Comparison of ENCODE assay signal across 9 mouse cellular contexts in genomic region chr6:136689790-136690413, GRCm38 (mm10). TPM values are rescaled to one million over a fixed set of nuclear protein-coding genes. Genes with fewer than 3 reads are reported as not detected.
DNase-seq lines count a peak whose midpoint lies in the region; ATAC-seq and TF ChIP-seq lines count a peak whose summit lies in the region.
"Had no signal": no experiment of that assay in that cellular context is flagged by ENCODE, and none has a peak within 500 bp of the region (broad histone marks: within the 10 kb centered on the region; RNA-seq: fewer than 3 reads in every experiment).

No protein-coding gene starts in this region.

- no peak overlapping the region for H3K4me3 ChIP-seq in heart, embryonic 11.5 days (ENCODE audit: low read depth, low read length)
- no peak overlapping the region for H3K4me3 ChIP-seq in embryonic facial prominence, embryonic 13.5 days
- no peak overlapping the region for H3K4me3 ChIP-seq in forebrain, postnatal 0 days (ENCODE audit: low read depth, low read length)
- no peak overlapping the region for H3K4me3 ChIP-seq in forebrain, embryonic 14.5 days (ENCODE audit: low read depth, low read length)

- H3K4me2 ChIP-seq in heart, embryonic 11.5 days: no peak overlapping the region
- no peak overlapping the region for H3K4me2 ChIP-seq in embryonic facial prominence, embryonic 13.5 days
- H3K4me2 ChIP-seq in forebrain, postnatal 0 days (ENCODE audit: low read depth): no peak overlapping the region
- H3K4me2 ChIP-seq in forebrain, embryonic 14.5 days (ENCODE audit: low read length): no peak overlapping the region

- ATAC-seq in heart, embryonic 11.5 days (replicated peaks; ENCODE audit: insufficient number of reproducible peaks, low FRiP score, low TSS enrichment): no peak
- ATAC-seq in embryonic facial prominence, embryonic 13.5 days (ENCODE audit: insufficient number of reproducible peaks, insufficient read depth, low FRiP score, low TSS enrichment, low read depth): no peak
- peak; percentile 95 for ATAC-seq in megakaryocyte, adult 5-6 weeks (ENCODE audit: poor library complexity, severe bottlenecking)
- ATAC-seq in forebrain, postnatal 0 days: no peak
- no peak for ATAC-seq in forebrain, embryonic 14.5 days

- no peaks in the 10 kb centered on the region for H3K9me3 ChIP-seq in heart, embryonic 11.5 days (replicated peaks; ENCODE audit: control insufficient read depth, low read length)
- peaks cover 2% of the 10 kb centered on the region; the same call in 1 of the 2 replicates for H3K9me3 ChIP-seq in embryonic facial prominence, embryonic 13.5 days
- H3K9me3 ChIP-seq in forebrain, postnatal 0 days (ENCODE audit: low read length): no peaks in the 10 kb centered on the region
- H3K9me3 ChIP-seq in forebrain, embryonic 14.5 days (replicated peaks; ENCODE audit: control insufficient read depth, low read length): no peaks in the 10 kb centered on the region

- WGBS in heart, embryonic 11.5 days (ENCODE audit: insufficient replicate concordance): 62% methylated on average over 15 of the region's 15 CpGs
- 56% methylated on average over 15 of the region's 15 CpGs for WGBS in embryonic facial prominence, embryonic 13.5 days
- 82% methylated on average over 15 of the region's 15 CpGs for WGBS in forebrain, postnatal 0 days
- 76% methylated on average over 15 of the region's 15 CpGs for WGBS in forebrain, embryonic 14.5 days

- no peaks in the 10 kb centered on the region for H3K27me3 ChIP-seq in heart, embryonic 11.5 days (ENCODE audit: control insufficient read depth, insufficient read depth, low read length)
- no peaks in the 10 kb centered on the region for H3K27me3 ChIP-seq in embryonic facial prominence, embryonic 13.5 days
- H3K27me3 ChIP-seq in forebrain, postnatal 0 days (ENCODE audit: insufficient read depth, low read length): no peaks in the 10 kb centered on the region
- no peaks in the 10 kb centered on the region for H3K27me3 ChIP-seq in forebrain, embryonic 14.5 days (replicated peaks; ENCODE audit: control insufficient read depth, insufficient read depth, low read length)

- TF ChIP-seq CTCF in forebrain, postnatal 0 days (IDR thresholded peaks at IDR 0.05; ENCODE audit: low read depth): no peak

- no peak overlapping the region for H3K9ac ChIP-seq in heart, embryonic 11.5 days (ENCODE audit: low read depth, low read length)
- H3K9ac ChIP-seq in embryonic facial prominence, embryonic 13.5 days: no peak overlapping the region
- H3K9ac ChIP-seq in forebrain, postnatal 0 days: no peak overlapping the region
- no peak overlapping the region for H3K9ac ChIP-seq in forebrain, embryonic 14.5 days (ENCODE audit: low read length)

- no peak overlapping the region for H3K27ac ChIP-seq in heart, embryonic 11.5 days (ENCODE audit: low read depth, low read length)
- H3K27ac ChIP-seq in embryonic facial prominence, embryonic 13.5 days: peak overlapping the region; percentile 36; the same call in 1 of the 2 replicates
- no peak overlapping the region for H3K27ac ChIP-seq in forebrain, postnatal 0 days (ENCODE audit: low read depth, low read length)
- no peak overlapping the region for H3K27ac ChIP-seq in forebrain, embryonic 14.5 days (ENCODE audit: low read depth, low read length)

- H3K36me3 ChIP-seq in heart, embryonic 11.5 days (ENCODE audit: control insufficient read depth, insufficient read depth, low read length): no peaks in the 10 kb centered on the region
- H3K36me3 ChIP-seq in embryonic facial prominence, embryonic 13.5 days: no peaks in the 10 kb centered on the region
- no peaks in the 10 kb centered on the region for H3K36me3 ChIP-seq in forebrain, postnatal 0 days (ENCODE audit: insufficient read depth)
- H3K36me3 ChIP-seq in forebrain, embryonic 14.5 days (ENCODE audit: control insufficient read depth, insufficient read depth, low read length): no peaks in the 10 kb centered on the region

- no peaks in the 10 kb centered on the region for H3K4me1 ChIP-seq in heart, embryonic 11.5 days (ENCODE audit: control insufficient read depth, insufficient read depth, low read length)
- H3K4me1 ChIP-seq in embryonic facial prominence, embryonic 13.5 days: peaks cover 7% of the 10 kb centered on the region; the same call in 1 of the 2 replicates
- H3K4me1 ChIP-seq in forebrain, postnatal 0 days (ENCODE audit: insufficient read depth): no peaks in the 10 kb centered on the region
- H3K4me1 ChIP-seq in forebrain, embryonic 14.5 days (ENCODE audit: control insufficient read depth, insufficient read depth, low read length): no peaks in the 10 kb centered on the region

- DNase-seq in heart, adult 8-10 months (ENCODE audit: low spot score): peak; percentile 19
- peak; percentile 96 for DNase-seq in A20 (ENCODE audit: low read depth, low spot score)
- no peak for DNase-seq in urinary bladder, postnatal 4 days (ENCODE audit: low spot score in 2 of 2)
- DNase-seq in forebrain, postnatal 0 days: no peak
- DNase-seq in forebrain, embryonic 14.5 days (ENCODE audit: low spot score): no peak
- DNase-seq: layer of hippocampus, postnatal 36 days had no signal

RNA-seq across cellular contexts. Expression of gene Plbd1, which starts 28.2 kb away (rescaled TPM):
- 10 to 100 TPM; 48.8 to 54.9 (median 52.8) TPM for total RNA-seq in heart, adult 8-10 months (2022)
- polyA plus RNA-seq in heart, embryonic 11.5 days (2014; fragmentation: Nextera tagmentation; extraction: Ambion mirVana): 5.3 and 5.4 TPM in 2 replicates
- 6.4 and 9.9 TPM in 2 replicates for polyA plus RNA-seq in embryonic facial prominence, embryonic 13.5 days (2015; fragmentation: Nextera tagmentation; extraction: Ambion mirVana)
- 346 and 350 TPM in 2 replicates for total RNA-seq in megakaryocyte, adult 5-6 weeks (2015)
- total RNA-seq in megakaryocyte, adult 5-6 weeks (2017): 290 and 300 TPM in 2 replicates
- total RNA-seq in forebrain, postnatal 0 days (2014; rRNA removed): 0.19 TPM in 1 of 2 replicates, not detected in the other
- 0.26 and 0.40 TPM in 2 replicates for polyA plus RNA-seq in forebrain, postnatal 0 days (2015; fragmentation: Nextera tagmentation; extraction: Ambion mirVana)
- polyA plus RNA-seq in forebrain, embryonic 14.5 days (2014; fragmentation: Nextera tagmentation; extraction: Ambion mirVana): 0.31 and 0.43 TPM in 2 replicates

Comparison
In these comparisons a context has a peak if more than half of its experiments do, and no peak if none do; other contexts are left out.
1. DNase-seq: peak in heart, adult 8-10 months (single experiment) and A20 (single experiment); none in urinary bladder, postnatal 4 days (0 of 2), forebrain, postnatal 0 days (single experiment) and forebrain, embryonic 14.5 days (single experiment).